Mouse (Mus musculus) thymus, postnatal 25 days (tissue): ENCODE measurements around the gene Pyy.

Experiments used
- DNase-seq: peaks from one replicate; pipeline ENCODE4 v3.0.0; 2022

The Pyy gene

DNA sequence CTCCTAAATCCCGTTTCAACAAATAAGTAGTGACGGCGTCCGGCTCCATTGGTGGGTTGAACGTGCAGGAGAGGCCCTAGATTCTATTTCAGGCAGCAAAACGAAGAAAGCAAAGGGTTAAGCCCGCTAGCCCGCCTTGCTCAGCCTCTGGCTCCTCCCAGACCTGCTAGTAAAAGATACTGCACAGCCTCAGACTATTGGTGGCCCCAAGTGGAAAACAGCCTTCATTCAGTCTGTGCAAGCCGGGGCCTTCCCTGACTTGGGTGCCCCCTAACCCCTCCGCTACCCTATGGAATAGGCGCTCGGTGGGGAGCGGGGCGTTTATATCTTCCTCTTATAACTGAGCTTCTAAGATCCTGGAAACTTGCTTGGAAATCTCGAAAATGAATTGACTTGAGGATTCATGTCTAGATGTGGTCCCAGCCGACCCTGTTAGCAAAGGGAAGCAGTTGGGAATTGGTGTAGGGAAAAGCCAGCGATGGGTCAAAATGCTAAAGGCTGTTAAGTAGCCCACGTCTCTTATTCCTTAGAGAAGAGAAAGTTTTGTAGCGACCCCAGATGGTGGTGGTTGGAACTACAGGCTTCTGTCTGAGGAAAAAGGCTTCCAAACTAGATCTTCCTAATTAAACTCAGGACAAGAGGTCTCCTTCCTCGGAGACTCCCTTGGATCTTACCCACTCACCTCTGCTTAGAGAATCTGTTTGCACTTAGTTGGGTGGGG, 18.4 kb downstream of the Pyy start:
- no peak for DNase-seq

- no peak for DNase-seq
Observed at GRCm38 (mm10) chr11:102087931-102088898, 19.4 kb downstream of the Pyy start, which contains the start of gene Mpp2. TSS of gene Mpp2 (minus strand) at chr11:102088515.

GRCm38 (mm10) chr11:102087081-102087751, 20.4 kb downstream of the Pyy start:
- peak; percentile 49 for DNase-seq

DNA sequence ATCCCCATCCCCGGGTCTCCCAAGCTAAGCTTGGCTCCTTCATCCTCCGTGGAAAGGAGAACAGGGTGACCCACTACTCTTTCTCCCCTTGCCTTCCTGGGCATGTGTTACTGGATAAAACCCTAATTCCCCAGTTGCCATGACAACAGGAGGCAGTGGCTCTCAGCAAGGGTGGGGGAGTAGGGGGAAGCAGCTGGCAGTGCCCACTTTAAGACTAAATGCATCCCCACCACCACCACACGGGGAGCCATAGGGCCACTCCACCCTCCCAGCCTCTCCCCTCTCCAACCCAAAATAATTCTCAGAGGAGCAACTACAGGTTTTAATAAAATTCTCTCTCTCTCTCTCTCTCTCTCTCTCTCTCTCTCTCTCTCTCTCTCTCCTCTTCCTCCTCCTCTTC, 21.3 kb downstream of the Pyy start:
- DNase-seq, result no peak

- no peak for DNase-seq
Observed at GRCm38 (mm10) chr11:102084159-102084558, 23.5 kb downstream of the Pyy start.

- no peak for DNase-seq
Observed at GRCm38 (mm10) chr11:102083193-102083592, 24.4 kb downstream of the Pyy start.

- DNase-seq, result no peak
Observed at GRCm38 (mm10) chr11:102082322-102082721, 25.3 kb downstream of the Pyy start.

DNA sequence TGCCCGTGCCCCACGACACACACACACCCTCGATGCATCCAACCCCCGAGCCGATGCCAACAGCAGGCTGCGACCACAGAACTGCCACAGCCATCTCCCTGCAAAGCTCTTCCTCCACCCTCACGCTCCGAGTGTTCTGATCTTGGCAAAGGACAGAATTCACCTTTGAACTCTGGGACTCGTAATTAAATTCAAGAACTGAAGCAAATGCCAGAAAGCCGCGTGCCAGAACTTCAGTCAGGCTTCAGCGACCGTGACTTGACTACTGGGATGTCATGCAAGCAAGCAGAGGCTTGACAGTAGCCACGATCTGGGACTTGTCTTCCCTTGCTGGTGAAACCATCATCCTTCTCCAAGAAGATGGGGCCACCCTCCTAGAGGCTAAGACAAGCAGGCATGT, 33.9 kb downstream of the Pyy start:
- DNase-seq, result no peak

GRCm38 (mm10) chr11:102072729-102073128, 34.9 kb downstream of the Pyy start:
- no peak for DNase-seq

GRCm38 (mm10) chr11:102070426-102070825, 37.2 kb downstream of the Pyy start:
- DNase-seq, result no peak

DNA sequence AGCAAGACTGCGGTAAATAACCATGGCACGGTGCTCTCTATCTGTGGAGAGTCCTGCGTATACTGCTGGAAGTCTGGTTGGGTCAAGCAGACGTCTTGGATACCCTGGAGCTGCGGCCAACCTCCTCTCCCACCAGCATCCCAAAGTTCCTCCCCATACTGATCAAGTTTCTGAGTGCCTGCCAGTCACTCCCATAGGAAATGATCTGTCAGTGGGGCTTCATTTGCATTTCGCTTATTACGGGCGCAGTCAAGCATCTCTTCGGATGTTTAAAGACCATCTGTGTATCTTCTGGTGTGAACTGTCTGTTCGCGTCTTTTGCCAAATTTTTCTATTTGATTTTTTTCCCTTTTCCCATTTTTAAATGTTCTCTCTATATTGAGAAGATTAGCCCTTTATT, 38.0 kb downstream of the Pyy start:
- DNase-seq, result no peak

DNA sequence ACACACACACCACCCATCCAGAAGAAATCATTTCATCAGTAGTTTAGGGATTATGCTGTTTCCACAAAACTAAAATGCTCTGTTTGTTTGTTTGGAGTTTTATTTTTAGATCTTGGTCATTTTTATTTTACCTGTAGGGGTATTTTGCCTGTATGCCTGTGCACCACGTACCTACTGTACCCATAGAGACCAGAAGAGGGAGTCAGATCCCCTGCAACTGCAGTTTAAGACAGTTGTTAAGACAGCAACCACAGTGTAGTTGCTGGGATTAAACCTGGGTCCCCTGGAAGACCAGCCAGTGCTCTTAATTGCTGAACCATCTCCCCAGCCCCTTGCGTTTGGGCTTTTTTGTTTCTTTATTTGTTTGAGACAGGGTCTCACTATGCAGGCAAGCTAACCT, 38.7 kb downstream of the Pyy start:
- no peak for DNase-seq

DNA sequence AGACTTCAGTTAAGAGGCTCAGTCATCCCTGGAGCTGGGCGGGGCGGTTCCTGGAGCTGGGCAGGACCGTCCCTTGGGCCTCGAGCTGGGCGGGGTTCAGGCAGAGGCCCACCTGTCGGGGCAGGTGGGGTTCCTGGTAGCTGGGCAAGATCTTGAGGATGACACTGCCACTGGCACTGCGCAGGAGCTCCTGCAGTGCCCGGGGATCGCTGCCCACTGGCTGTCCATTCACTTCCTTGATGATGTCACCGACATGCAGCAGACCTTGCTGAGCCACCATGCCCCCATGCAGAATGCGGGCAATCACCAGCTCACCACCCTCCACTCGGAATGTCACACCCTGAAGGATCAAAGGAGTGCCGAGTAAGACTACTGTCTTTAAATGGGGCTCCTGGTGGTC, 44.6 kb downstream of the Pyy start:
- no peak for DNase-seq

DNA sequence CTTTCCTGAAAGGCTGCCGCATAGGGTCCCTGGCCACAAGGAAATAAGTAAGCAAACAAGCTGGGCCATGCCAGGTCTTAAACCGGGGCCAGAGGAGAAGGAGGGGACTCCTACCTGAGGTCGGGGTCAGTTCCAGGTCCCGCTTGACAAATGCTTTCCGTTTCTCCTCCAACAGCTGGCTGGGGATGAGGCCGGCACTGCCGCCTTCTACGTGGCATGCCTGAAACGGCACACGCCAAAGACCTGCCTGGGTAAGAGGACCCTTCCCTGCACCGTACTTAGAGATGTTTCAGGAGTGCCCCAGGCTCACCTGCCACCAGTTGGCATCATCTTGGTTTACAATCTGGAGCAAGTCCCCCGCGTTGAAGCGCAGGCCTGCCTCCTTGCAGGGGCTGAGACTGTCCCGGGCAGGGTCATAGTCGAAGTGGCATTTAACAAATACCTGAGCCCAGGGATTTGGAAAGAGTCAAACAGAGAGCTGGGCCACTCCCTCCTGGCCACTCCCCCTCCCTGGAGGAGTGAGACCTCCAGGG, 45.6 kb downstream of the Pyy start:
- no peak for DNase-seq

- DNase-seq, result peak; percentile 63
Observed at GRCm38 (mm10) chr11:102061236-102061940, 46.2 kb downstream of the Pyy start.
